Mouse (Mus musculus): ENCODE measurements around the gene Catsper2. TPM values are rescaled to one million over a fixed set of nuclear protein-coding genes. Genes with fewer than 3 reads are reported as not detected.

Gene Catsper2
- 5.0 and 5.3 TPM in 2 replicates for polyA plus RNA-seq (2015; fragmentation: Nextera tagmentation; extraction: Ambion mirVana)

DNA sequence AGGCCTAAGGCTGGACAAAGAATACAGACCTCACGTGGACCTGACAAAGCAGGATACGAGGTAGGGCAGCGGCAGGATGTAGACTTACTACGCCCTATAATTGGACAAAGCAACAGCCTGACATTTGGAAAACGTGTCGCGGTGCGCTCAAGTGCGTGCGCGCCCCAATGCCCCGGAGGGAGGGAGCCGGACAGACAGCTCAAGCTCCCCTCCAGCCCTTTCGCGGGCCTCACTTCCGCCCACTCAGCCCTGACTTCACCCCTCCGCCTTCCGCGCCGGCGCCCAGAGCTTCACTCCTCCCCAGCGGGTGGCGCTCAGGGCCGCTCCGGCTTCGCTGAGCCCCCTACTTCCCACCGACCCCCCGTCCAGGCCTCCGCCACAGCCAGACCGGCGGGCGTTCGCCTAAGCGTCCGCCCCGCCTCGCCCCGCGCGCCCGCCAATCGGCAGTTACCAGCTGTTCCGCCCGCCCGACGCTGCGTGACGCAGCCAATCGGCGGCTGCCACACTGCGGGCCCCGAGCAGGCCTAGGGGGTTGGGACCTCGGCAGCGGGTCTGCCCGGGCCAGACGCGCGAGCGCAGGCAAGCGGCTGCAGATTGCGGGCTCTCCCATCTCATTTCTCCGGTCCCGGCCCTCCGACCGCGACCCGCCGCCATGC, at the start of gene Catsper2, which contains the start of gene Pdia3:
TSS of gene Catsper2 (minus strand) at position 406 of the 656 bp plus-strand sequence.
TSS of gene Pdia3 (plus strand) at position 389 of the 656 bp plus-strand sequence.
- H3K4me3 ChIP-seq (replicated peaks) = peak within 1 kb of the TSS; percentile 99
- peak within 1 kb of the TSS; percentile 69 for H3K4me2 ChIP-seq (replicated peaks)
- H3K27me3 ChIP-seq = no peaks in the 10 kb centered on the region
- ATAC-seq = peak; percentile 99
- H3K36me3 ChIP-seq = peaks cover 19% of the 10 kb centered on the region; the same call in 1 of the 2 replicates
- H3K9me3 ChIP-seq = no peaks in the 10 kb centered on the region
- peak within 1 kb of the TSS; percentile 95 for H3K27ac ChIP-seq
- H3K9ac ChIP-seq (replicated peaks) = peak within 1 kb of the TSS; percentile 98
- H3K4me1 ChIP-seq (replicated peaks) = peaks cover 42% of the 10 kb centered on the region
- WGBS = 1% methylated on average over 66 of the region's 68 CpGs

DNA sequence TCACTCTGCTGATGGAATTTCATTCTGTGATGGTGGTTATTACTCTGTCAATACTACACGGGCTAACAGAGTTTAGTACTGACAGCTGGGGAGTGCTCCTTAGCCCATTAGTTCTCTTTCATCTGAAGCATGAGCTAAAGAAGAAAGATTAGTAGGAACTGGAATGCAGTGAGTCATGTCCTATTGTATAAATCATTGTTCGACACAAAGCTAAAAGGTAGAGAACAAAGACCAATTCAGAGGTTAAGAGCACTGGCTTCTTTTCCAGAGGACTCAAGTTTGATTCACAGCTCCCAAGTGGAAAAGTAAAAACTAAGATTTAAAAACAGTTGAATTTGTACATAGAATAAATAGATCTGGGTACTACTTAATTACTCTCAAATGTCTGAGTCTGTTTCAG, 46.5 kb upstream of the Catsper2 start:
- peaks cover 25% of the 10 kb centered on the region for H3K36me3 ChIP-seq
- 63% methylated on average over 2 of the region's 2 CpGs for whole genome bisulfite sequencing
- H3K9me3 ChIP-seq = no peaks in the 10 kb centered on the region
- no peaks in the 10 kb centered on the region for H3K27me3 ChIP-seq
- no peak overlapping the region for H3K4me3 ChIP-seq (replicated peaks)
- peaks cover 17% of the 10 kb centered on the region for H3K4me1 ChIP-seq (replicated peaks)
- no peak overlapping the region for H3K4me2 ChIP-seq (replicated peaks)
- H3K27ac ChIP-seq = no peak overlapping the region
- ATAC-seq = no peak
- H3K9ac ChIP-seq (replicated peaks) = no peak overlapping the region

DNA sequence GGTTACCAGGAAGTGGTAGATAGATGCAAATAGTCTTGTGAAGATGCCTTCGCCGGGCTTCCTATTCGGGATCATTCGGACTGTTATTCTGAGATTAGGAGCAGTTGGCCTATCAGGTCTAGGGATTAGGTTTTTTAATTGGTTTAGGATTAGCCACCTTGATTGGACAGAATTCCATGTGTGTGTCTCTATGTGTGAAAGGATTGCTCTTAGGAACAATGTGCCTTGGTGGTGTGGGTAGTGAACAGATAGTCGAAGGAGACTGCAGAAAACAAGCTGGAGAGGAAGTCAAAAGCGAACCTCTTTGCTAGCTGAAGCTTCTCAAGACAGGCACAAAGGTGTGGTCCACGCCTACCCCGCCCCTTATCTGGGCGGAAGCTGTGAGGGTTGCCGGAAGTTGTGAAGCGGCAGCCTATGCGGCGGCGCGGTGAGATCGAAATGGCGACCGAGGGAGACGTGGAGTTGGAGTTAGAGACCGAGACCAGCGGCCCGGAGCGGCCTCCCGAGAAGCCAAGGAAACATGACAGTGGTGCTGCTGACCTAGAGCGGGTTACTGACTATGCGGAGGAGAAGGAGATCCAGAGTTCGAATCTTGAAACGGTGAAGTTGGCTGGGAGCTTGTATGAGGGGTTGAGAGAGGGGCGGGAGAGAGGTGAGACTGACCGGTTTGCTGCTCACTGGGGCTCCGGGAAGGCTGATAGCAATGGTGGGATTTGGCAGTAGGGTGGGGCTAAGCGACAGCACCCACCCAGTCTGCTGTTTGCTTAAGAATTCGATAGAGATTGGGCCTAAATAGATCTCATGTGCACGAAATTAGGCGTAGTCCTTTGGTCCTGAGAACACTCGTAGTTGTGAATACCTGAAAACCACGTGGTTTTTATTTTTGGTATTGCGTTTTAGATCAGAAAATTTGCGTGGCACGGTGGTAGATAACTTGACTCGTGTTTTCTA, 43.4 kb upstream of the Catsper2 start, which contains the start of gene Serinc4:
TSS of gene Serinc4 (minus strand) at position 90 of the 951 bp plus-strand sequence.
- H3K9ac ChIP-seq (replicated peaks) = peak within 1 kb of the TSS; percentile 71
- peak within 1 kb of the TSS; percentile 65 for H3K4me3 ChIP-seq (replicated peaks)
- peaks cover 22% of the 10 kb centered on the region for H3K4me1 ChIP-seq (replicated peaks)
- no peaks in the 10 kb centered on the region for H3K27me3 ChIP-seq
- WGBS = 3% methylated on average over 41 of the region's 41 CpGs
- ATAC-seq = peak; percentile 95
- H3K9me3 ChIP-seq = no peaks in the 10 kb centered on the region
- peaks cover 40% of the 10 kb centered on the region for H3K36me3 ChIP-seq
- peak within 1 kb of the TSS; percentile 68 for H3K27ac ChIP-seq
- H3K4me2 ChIP-seq (replicated peaks) = peak within 1 kb of the TSS; percentile 73

DNA sequence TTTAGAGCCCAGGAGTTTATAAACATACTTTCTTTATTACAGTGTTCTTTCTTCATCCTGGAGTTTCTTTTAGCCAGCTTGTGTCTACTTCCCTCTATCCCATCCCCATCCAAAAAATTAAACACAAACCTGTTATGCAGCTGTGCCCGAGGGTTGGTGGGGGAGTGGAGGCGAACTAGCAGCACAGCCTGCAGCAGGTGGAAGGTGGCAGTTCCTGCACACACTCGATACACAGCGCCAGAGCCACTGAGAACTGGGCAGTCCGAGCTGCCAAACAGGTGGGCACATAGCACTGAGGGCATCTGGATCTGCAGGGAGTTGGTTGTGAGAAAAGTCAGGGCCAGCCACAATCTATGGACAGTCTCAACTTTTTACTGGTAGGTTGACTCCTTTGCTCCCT, 41.9 kb upstream of the Catsper2 start:
- Histone ChIP-seq H3K4me1 (replicated peaks) (peaks cover 32% of the 10 kb centered on the region), H3K36me3 (peaks cover 38% of the 10 kb centered on the region), H3K9me3 (no peaks in the 10 kb centered on the region), H3K27me3 (no peaks in the 10 kb centered on the region), H3K9ac (replicated peaks) (no peak overlapping the region), H3K4me3 (replicated peaks) (no peak overlapping the region), H3K27ac (no peak overlapping the region), H3K4me2 (replicated peaks) (no peak overlapping the region)
- ATAC-seq = no peak
- 81% methylated on average over 5 of the region's 5 CpGs for WGBS

DNA sequence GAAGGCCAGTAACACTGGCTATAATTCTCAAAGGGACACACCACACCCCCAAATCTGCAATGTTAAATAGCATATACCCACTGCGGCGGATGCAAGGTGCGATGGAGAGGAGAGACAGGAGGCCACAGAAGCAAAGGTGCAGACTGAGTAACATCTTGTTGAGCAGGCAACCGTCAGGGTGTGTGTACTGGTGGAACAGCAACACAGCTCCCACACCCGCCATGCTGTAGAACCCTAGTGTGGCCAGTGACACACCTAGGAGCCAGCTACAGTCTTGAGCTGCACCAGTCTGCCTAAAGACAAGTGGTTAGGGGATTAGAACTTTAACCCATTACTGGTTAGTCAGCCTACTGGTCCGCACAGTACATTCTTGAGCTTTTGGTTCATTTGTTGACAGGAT, 40.3 kb upstream of the Catsper2 start:
- Histone ChIP-seq H3K4me1 (replicated peaks) (peaks cover 38% of the 10 kb centered on the region), H3K27ac (no peak overlapping the region), H3K36me3 (peaks cover 26% of the 10 kb centered on the region), H3K9ac (replicated peaks) (no peak overlapping the region), H3K4me2 (replicated peaks) (no peak overlapping the region), H3K9me3 (no peaks in the 10 kb centered on the region), H3K4me3 (replicated peaks) (no peak overlapping the region), H3K27me3 (no peaks in the 10 kb centered on the region)
- WGBS = 89% methylated on average over 6 of the region's 6 CpGs
- no peak for ATAC-seq

DNA sequence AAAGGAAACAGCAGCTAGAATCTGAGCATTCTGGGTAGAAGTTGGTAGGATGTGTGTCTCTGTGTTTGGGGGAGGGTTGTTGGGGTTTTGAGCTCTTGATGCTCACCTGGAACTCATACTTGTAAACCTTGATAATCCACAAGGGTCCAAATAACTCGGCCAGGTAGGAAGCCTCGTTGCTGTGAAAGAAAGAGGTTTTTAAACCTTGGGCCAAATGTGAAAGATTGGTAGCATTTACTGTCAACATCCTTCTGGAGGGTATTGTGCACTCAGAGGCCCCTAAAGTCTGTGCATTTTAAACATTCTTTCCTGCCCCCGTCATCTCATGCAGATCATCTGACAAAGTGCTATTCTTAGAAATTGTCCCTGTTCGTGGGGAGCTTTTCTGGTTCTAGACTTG, 39.4 kb upstream of the Catsper2 start, which contains the start of gene Hypk:
TSS of gene Hypk (plus strand) at position 301 of the 400 bp plus-strand sequence.
- Histone ChIP-seq H3K27me3 (no peaks in the 10 kb centered on the region), H3K36me3 (peaks cover 19% of the 10 kb centered on the region), H3K9ac (replicated peaks) (no peak within 1 kb of the TSS), H3K9me3 (no peaks in the 10 kb centered on the region), H3K4me1 (replicated peaks) (peaks cover 40% of the 10 kb centered on the region), H3K27ac (no peak within 1 kb of the TSS), H3K4me3 (replicated peaks) (no peak within 1 kb of the TSS), H3K4me2 (replicated peaks) (no peak within 1 kb of the TSS)
- WGBS = 87% methylated on average over 4 of the region's 4 CpGs
- no peak for ATAC-seq

DNA sequence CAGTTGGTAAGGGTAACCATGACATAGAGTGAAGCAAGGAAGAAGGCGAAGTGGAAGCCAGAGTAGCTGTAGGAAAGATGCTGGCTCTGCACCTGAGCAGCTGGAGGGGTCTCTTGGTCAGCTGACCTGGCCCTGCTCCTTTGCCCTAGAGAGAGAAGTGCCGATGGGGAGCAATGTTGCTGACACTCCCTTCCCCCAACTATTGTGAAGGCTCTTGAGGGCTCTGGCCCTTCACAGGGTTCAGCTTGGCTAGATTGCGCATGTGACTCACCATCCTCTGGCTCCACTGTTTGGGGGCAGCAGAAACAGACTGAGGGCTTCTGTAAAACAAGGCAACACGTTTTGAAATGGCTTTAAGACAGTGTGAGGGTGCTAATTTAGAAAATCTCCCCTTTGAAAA, 38.8 kb upstream of the Catsper2 start:
- Histone ChIP-seq H3K36me3 (peaks cover 19% of the 10 kb centered on the region), H3K4me1 (replicated peaks) (peaks cover 35% of the 10 kb centered on the region), H3K4me2 (replicated peaks) (no peak overlapping the region), H3K9ac (replicated peaks) (no peak overlapping the region), H3K4me3 (replicated peaks) (no peak overlapping the region), H3K27ac (no peak overlapping the region), H3K9me3 (no peaks in the 10 kb centered on the region), H3K27me3 (no peaks in the 10 kb centered on the region)
- no peak for ATAC-seq
- WGBS = 80% methylated on average over 4 of the region's 4 CpGs

DNA sequence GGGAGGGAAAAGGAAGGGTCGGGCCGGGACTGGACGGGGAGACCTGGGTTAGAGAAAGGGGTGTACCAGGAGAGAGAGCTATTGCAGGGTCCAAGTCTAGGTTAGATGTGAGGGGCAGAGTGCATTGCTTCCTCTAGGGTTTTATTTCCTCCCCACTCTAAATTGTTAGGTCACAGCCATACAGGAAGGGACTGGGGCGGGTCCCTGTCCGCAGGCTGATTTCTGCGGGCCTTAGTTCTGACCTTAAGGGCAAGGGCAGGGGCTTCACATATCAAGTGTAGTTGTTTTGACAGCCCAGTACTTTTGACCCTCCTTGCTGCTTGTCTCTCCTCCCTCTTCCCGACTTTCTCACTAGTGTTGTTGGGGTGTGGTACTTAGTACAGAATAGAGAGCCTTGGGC, 36.5 kb upstream of the Catsper2 start:
- peak overlapping the region; percentile 91 for H3K4me2 ChIP-seq (replicated peaks)
- no peaks in the 10 kb centered on the region for H3K9me3 ChIP-seq
- peaks cover 19% of the 10 kb centered on the region for H3K36me3 ChIP-seq
- H3K27ac ChIP-seq = peak overlapping the region; percentile 96
- H3K4me1 ChIP-seq (replicated peaks) = peaks cover 27% of the 10 kb centered on the region
- H3K27me3 ChIP-seq = no peaks in the 10 kb centered on the region
- 4% methylated on average over 7 of the region's 7 CpGs for WGBS
- peak overlapping the region; percentile 97 for H3K9ac ChIP-seq (replicated peaks)
- H3K4me3 ChIP-seq (replicated peaks) = peak overlapping the region; percentile 98
- ATAC-seq = peak; percentile 12; the same call in 1 of the 2 replicates

DNA sequence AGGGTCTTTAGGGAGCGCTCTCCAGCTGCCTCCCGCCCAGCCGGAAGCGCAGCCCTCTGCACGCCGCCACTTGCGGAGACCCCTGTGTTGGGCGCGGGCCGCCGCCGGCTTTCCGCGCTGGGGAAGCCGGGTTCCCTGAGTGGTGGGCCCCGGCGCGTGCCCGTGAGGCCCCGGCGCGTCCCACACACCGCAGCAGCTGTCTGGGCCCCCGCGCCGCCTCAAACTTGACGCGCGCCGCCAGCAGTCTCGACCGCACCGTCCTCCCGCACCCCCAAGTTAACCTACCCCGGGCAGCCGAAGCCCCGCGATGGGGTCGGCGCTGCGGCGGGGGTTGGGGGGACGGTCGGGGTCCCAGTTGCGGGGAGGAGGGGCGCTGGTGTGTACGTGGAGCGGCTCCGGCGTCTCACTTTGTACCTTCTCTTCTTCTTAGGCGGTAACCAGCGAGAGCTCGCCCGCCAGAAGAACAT, 36.0 kb upstream of the Catsper2 start:
- H3K4me2 ChIP-seq (replicated peaks) = peak overlapping the region; percentile 91
- WGBS = under 1% methylated on average over 54 of the region's 54 CpGs
- peak overlapping the region; percentile 96 for H3K27ac ChIP-seq
- peak; percentile 83 for ATAC-seq
- peak overlapping the region; percentile 97 for H3K9ac ChIP-seq (replicated peaks)
- H3K4me3 ChIP-seq (replicated peaks) = peak overlapping the region; percentile 98
- H3K9me3 ChIP-seq = no peaks in the 10 kb centered on the region
- no peaks in the 10 kb centered on the region for H3K27me3 ChIP-seq
- peaks cover 19% of the 10 kb centered on the region for H3K36me3 ChIP-seq
- peaks cover 27% of the 10 kb centered on the region for H3K4me1 ChIP-seq (replicated peaks)

DNA sequence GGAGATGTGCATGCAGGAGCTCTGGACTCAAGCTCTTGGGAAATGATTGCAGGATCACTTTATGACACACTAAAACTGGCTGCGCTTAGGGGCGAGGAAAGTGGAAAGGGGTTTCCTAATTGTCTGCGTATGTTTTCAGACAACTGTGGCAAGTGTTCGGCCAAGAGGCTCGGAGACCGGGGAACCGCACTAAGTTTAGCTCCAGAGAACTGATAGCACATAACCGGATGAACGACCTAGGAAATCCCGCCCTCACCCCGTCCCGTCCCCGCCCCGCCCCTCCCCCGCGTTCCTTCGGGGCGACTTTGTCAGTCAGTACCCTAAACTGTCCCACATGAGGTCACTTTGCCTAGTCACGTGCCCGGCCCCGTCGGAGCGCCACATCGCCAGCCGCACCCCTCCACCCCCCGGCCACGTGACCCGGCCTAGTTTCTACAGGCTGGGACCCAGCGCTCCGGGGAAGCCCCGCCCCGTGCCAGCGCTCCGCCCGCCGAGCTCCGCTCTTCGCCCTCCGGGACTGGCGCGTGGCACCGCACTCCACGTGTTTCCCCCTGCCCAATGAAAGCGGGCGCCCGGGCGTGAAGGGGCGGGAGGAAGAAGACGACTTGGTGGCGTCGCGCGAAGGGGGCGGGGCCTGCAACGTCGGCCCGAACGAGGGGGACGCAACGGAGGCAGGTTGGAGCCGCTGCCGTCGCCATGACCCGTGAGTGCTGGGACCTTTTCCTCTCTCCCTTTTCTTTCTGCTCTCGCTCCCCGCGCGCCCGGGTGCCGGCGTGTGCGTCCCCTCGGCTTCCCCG, 35.3 kb upstream of the Catsper2 start, which contains the start of gene Serf2:
TSS of gene Serf2 (plus strand) at position 457 of the 797 bp plus-strand sequence.
- Histone ChIP-seq H3K9me3 (no peaks in the 10 kb centered on the region), H3K4me3 (replicated peaks) (peak within 1 kb of the TSS; percentile 98), H3K27me3 (peaks cover 4% of the 10 kb centered on the region; the same call in 1 of the 2 replicates), H3K4me2 (replicated peaks) (peak within 1 kb of the TSS; percentile 91), H3K4me1 (replicated peaks) (peaks cover 27% of the 10 kb centered on the region), H3K36me3 (peaks cover 19% of the 10 kb centered on the region), H3K27ac (peak within 1 kb of the TSS; percentile 96), H3K9ac (replicated peaks) (peak within 1 kb of the TSS; percentile 97)
- peak; percentile 98 for ATAC-seq
- WGBS = under 1% methylated on average over 64 of the region's 74 CpGs

DNA sequence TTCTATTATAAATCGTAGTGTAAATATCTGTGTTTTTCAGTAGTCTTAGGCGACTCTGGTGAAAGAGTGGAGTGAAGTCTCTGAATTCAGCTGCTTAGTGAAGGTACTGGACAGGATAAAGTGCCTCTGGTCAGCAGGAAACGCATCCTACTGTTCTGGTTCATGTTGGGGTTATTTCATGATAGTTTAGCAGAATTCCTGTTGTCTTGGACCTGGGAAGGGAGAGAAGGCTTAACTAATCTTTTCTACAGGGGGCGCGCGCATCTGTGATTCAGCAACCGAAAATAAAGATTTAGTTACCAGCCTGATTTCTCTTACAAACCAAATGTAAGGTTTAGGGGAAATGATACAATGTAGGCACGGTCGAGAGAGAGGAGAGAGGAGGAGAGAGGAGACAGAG, 34.5 kb upstream of the Catsper2 start:
- Histone ChIP-seq H3K9me3 (no peaks in the 10 kb centered on the region), H3K4me3 (replicated peaks) (peak overlapping the region; percentile 98), H3K27ac (peak overlapping the region; percentile 52; the same call in 1 of the 2 replicates), H3K27me3 (peaks cover 7% of the 10 kb centered on the region), H3K4me1 (replicated peaks) (peaks cover 27% of the 10 kb centered on the region), H3K9ac (replicated peaks) (no peak overlapping the region), H3K36me3 (peaks cover 14% of the 10 kb centered on the region), H3K4me2 (replicated peaks) (peak overlapping the region; percentile 62)
- no peak for ATAC-seq
- 18% methylated on average over 9 of the region's 9 CpGs for WGBS
